Mouse (Mus musculus) heart, postnatal 14 days (tissue): ENCODE data around the gene Gpr84. TPM values are rescaled to one million over a fixed set of nuclear protein-coding genes. Genes with fewer than 3 reads are reported as not detected.

ENCODE experiments used
- DNase-seq, 2 experiments: peaks; one replicate each; pipeline ENCODE4 v3.0.0; 2021 to 2022
- intact Hi-C: fragments of 180-260 bp; cut with DNase I; formaldehyde crosslinking; loops from one replicate; pipeline ENCODE4 v1.15.1; 2025
- long read RNA-seq, 2 experiments: library from polyadenylated mRNA; stranded (forward); transcript quantifications; one replicate each; pipeline ENCODE4 v2.0.0; 2021
- total RNA-seq, 2 experiments: library from RNA; stranded (reverse); gene quantifications; 2 replicates each; pipeline ENCODE4 v1.2.3; 2021

Gene Gpr84
- total RNA-seq, result not detected
- long read RNA-seq, experiment 1, result 0 reads
- long read RNA-seq, experiment 2, result 0 reads

- DNase-seq, result no peak
- intact Hi-C loops, result no loop called here
Measured at GRCm38 (mm10) chr15:103310365-103310910, at the start of gene Gpr84. Gene Gpr84, minus strand, starts transcription at chr15:103310612.

GRCm38 (mm10) chr15:103359869-103360602, 49.6 kb upstream of the Gpr84 start:
- peak; percentile 61 to 72 for DNase-seq
- intact Hi-C loops, result no loop called here

- intact Hi-C loops, result no loop called here
- DNase-seq, result no peak
Measured at GRCm38 (mm10) chr15:103359122-103359510, 48.7 kb upstream of the Gpr84 start.

GRCm38 (mm10) chr15:103358278-103359121, 48.1 kb upstream of the Gpr84 start:
- intact Hi-C loops, result no loop called here
- no peak for DNase-seq

- intact Hi-C loops, result no loop called here
- no peak for DNase-seq
Measured at GRCm38 (mm10) chr15:103357817-103358216, 47.4 kb upstream of the Gpr84 start.

GRCm38 (mm10) chr15:103356130-103356529, 45.7 kb upstream of the Gpr84 start:
- no peak for DNase-seq
- intact Hi-C loops, result no loop called here

GRCm38 (mm10) chr15:103355420-103355819, 45.0 kb upstream of the Gpr84 start:
- intact Hi-C loops, result no loop called here
- no peak for DNase-seq

GRCm38 (mm10) chr15:103354690-103355089, 44.3 kb upstream of the Gpr84 start:
- no peak for DNase-seq
- intact Hi-C loops, result no loop called here

GRCm38 (mm10) chr15:103353511-103354256, 43.3 kb upstream of the Gpr84 start:
- intact Hi-C loops, result loop anchor here (1.0 kb wide), 1 partner anchor 35 kb away; no protein-coding TSS in a partner anchor
- no peak for DNase-seq

GRCm38 (mm10) chr15:103352856-103353255, 42.4 kb upstream of the Gpr84 start:
- intact Hi-C loops, result loop anchor here (1.0 kb wide), 1 partner anchor 35 kb away; no protein-coding TSS in a partner anchor
- peak; percentile 64 to 77 for DNase-seq

GRCm38 (mm10) chr15:103347275-103347684, 36.9 kb upstream of the Gpr84 start:
- peak; percentile 71 to 76 for DNase-seq
- intact Hi-C loops, result loop anchor here (2.0 kb wide), 1 partner anchor 42 kb away; no protein-coding TSS in a partner anchor

GRCm38 (mm10) chr15:103345789-103346188, 35.4 kb upstream of the Gpr84 start:
- DNase-seq, result no peak
- intact Hi-C loops, result loop anchor here (2.0 kb wide), 1 partner anchor 43 kb away; no protein-coding TSS in a partner anchor

- intact Hi-C loops, result no loop called here
- DNase-seq, result no peak
Measured at GRCm38 (mm10) chr15:103343556-103343955, 33.1 kb upstream of the Gpr84 start.

GRCm38 (mm10) chr15:103343008-103343407, 32.6 kb upstream of the Gpr84 start:
- intact Hi-C loops, result no loop called here
- no peak for DNase-seq

- DNase-seq, result peak; percentile 75 to 86
- intact Hi-C loops, result no loop called here
Measured at GRCm38 (mm10) chr15:103342415-103342814, 32.0 kb upstream of the Gpr84 start.

GRCm38 (mm10) chr15:103341547-103341946, 31.1 kb upstream of the Gpr84 start:
- no peak for DNase-seq
- intact Hi-C loops, result no loop called here

- intact Hi-C loops, result no loop called here
Measured at GRCm38 (mm10) chr15:103340786-103341185, 30.4 kb upstream of the Gpr84 start.

GRCm38 (mm10) chr15:103339961-103340337, 29.5 kb upstream of the Gpr84 start, which contains the start of gene Zfp385a:
Gene Zfp385a, minus strand, starts transcription at chr15:103340093.
- intact Hi-C loops, result no loop called here
- DNase-seq, result peak in 1 of 2 experiments; percentile 54

More at GRCm38 (mm10) chr15:103340786-103341185, 30.4 kb upstream of the Gpr84 start:
- no peak for DNase-seq

GRCm38 (mm10) chr15:103339166-103339960, 29.0 kb upstream of the Gpr84 start:
- DNase-seq, result no peak
- intact Hi-C loops, result no loop called here
